Mouse (Mus musculus): ENCODE data around the gene Tenm4. TPM values are rescaled to one million over a fixed set of nuclear protein-coding genes. Genes with fewer than 3 reads are reported as not detected.

Gene Tenm4
- polyA plus RNA-seq, 1 experiment from 2014 or later, result 41.4 TPM

DNA sequence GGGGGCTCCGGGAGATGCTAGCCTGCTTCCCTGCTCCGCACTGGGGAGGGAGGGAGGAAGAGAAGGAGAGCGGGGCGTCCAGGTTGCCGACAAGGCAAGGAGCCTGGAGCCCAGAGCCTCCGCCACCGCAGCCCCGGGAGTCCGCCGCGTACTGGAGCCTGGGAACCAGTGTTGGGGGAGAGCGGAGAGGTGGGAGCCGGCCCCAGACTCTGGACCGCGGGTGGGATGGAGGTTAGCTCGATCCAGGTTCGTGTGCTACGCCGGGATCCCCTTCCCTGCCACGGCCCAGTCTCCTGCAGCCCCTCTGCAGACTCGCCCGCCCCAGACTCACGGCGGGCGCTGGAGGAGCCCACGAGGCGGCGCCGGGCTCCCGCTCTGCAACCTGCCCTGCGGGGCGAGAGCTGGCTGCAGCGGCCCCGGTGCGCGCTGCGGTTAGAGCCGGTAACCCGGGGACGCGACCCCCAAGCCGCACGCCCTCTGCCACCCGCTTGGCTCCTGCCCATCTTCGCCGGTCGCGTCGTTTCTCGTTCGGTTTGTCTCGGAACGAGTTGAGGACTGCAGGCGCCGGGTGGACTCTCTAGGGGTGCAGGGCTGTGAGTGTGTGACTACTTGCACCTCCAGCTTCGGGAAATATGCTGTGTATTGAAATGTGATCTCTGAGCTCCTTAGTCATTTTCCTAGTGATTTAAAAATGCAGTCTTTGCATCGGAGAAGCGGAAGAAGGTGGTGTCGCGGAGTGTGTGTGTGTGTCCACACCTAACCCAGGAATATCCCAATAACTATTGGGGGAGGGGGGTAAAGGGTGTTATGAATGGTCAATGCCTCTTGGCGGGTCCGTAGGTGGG is 39.7 kb downstream of the Tenm4 start:
- Histone ChIP-seq H3K4me1 (ENCODE audit: control insufficient read depth, insufficient read depth, low read length) (peaks cover 17% of the 10 kb centered on the region), H3K4me3 (ENCODE audit: low read depth, low read length) (peak overlapping the region; percentile 85), H3K9ac (ENCODE audit: low read depth, low read length) (peak overlapping the region; percentile 97), H3K36me3 (ENCODE audit: control insufficient read depth, insufficient read depth, low read length) (no peaks in the 10 kb centered on the region), H3K4me2 (ENCODE audit: low read length) (peak overlapping the region; percentile 91), H3K9me3 (replicated peaks; ENCODE audit: control insufficient read depth, low read length, poor library complexity, severe bottlenecking) (no peaks in the 10 kb centered on the region; the same call in 1 of the 2 replicates), H3K27me3 (ENCODE audit: control insufficient read depth, insufficient read depth, low read depth, low read length) (no peaks in the 10 kb centered on the region; the same call in 1 of the 2 replicates), H3K27ac (ENCODE audit: low read length) (peak overlapping the region; percentile 98)
- peak; percentile 74 for ATAC-seq
- under 1% methylated on average over 53 of the region's 62 CpGs for WGBS

DNA sequence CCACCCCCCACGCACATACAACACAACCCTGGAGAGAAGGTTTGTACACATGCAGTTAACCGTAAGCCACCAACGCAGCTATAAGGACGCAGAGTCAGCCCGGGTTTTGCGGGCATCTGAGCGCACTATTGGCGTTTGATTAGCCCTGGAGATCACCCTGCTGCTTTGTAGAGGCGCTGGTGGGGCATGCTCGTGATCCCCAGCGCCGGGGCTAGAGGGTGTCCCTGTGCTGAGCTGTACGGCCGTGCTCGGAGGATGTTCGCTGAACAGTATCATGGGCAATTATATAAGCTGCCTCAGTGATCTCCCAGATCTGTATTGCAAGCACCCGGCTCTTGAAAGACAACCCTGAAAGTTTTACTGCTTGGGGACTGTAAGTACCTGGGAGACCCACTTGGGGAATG is 40.6 kb downstream of the Tenm4 start:
- under 1% methylated on average over 17 of the region's 17 CpGs for WGBS

DNA sequence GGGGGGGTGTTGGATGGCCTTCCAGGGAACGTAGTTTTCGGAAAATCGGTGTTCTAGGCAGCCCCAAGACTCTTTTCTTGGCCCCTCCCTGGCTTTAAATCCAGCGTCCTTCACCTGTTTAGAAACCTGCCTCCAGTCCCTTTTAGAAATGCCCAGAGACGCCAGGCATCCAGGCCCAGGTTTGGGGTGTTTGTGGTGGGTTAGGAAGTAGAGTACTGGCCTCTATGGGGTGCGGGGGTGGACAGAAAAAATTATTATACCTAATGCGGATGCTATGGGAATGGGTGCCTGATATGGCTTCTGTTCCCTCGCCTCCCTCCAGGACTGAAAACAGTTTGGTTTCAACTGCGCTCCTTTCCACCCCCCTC is 41.2 kb downstream of the Tenm4 start:
- Histone ChIP-seq H3K27me3 (ENCODE audit: control insufficient read depth, insufficient read depth, low read depth, low read length) (no peaks in the 10 kb centered on the region; the same call in 1 of the 2 replicates), H3K4me3 (ENCODE audit: low read depth, low read length) (peak overlapping the region; percentile 85), H3K4me2 (ENCODE audit: low read length) (peak overlapping the region; percentile 91), H3K27ac (ENCODE audit: low read length) (peak overlapping the region; percentile 98), H3K9ac (ENCODE audit: low read depth, low read length) (peak overlapping the region; percentile 97), H3K9me3 (replicated peaks; ENCODE audit: control insufficient read depth, low read length, poor library complexity, severe bottlenecking) (no peaks in the 10 kb centered on the region; the same call in 1 of the 2 replicates), H3K4me1 (ENCODE audit: control insufficient read depth, insufficient read depth, low read length) (peaks cover 17% of the 10 kb centered on the region), H3K36me3 (ENCODE audit: control insufficient read depth, insufficient read depth, low read length) (no peaks in the 10 kb centered on the region)
- ATAC-seq, result no peak
- WGBS, result under 1% methylated on average over 9 of the region's 9 CpGs

More for the DNA sequence above, 40.6 kb downstream of the Tenm4 start:
- H3K9me3 ChIP-seq (replicated peaks; ENCODE audit: control insufficient read depth, low read length, poor library complexity, severe bottlenecking), result no peaks in the 10 kb centered on the region; the same call in 1 of the 2 replicates
- peak overlapping the region; percentile 97 for H3K9ac ChIP-seq (ENCODE audit: low read depth, low read length)
- peak overlapping the region; percentile 85 for H3K4me3 ChIP-seq (ENCODE audit: low read depth, low read length)
- H3K36me3 ChIP-seq (ENCODE audit: control insufficient read depth, insufficient read depth, low read length), result no peaks in the 10 kb centered on the region
- no peaks in the 10 kb centered on the region; the same call in 1 of the 2 replicates for H3K27me3 ChIP-seq (ENCODE audit: control insufficient read depth, insufficient read depth, low read depth, low read length)
- peak overlapping the region; percentile 98 for H3K27ac ChIP-seq (ENCODE audit: low read length)
- peaks cover 17% of the 10 kb centered on the region for H3K4me1 ChIP-seq (ENCODE audit: control insufficient read depth, insufficient read depth, low read length)
- ATAC-seq, result no peak
- peak overlapping the region; percentile 91 for H3K4me2 ChIP-seq (ENCODE audit: low read length)

DNA sequence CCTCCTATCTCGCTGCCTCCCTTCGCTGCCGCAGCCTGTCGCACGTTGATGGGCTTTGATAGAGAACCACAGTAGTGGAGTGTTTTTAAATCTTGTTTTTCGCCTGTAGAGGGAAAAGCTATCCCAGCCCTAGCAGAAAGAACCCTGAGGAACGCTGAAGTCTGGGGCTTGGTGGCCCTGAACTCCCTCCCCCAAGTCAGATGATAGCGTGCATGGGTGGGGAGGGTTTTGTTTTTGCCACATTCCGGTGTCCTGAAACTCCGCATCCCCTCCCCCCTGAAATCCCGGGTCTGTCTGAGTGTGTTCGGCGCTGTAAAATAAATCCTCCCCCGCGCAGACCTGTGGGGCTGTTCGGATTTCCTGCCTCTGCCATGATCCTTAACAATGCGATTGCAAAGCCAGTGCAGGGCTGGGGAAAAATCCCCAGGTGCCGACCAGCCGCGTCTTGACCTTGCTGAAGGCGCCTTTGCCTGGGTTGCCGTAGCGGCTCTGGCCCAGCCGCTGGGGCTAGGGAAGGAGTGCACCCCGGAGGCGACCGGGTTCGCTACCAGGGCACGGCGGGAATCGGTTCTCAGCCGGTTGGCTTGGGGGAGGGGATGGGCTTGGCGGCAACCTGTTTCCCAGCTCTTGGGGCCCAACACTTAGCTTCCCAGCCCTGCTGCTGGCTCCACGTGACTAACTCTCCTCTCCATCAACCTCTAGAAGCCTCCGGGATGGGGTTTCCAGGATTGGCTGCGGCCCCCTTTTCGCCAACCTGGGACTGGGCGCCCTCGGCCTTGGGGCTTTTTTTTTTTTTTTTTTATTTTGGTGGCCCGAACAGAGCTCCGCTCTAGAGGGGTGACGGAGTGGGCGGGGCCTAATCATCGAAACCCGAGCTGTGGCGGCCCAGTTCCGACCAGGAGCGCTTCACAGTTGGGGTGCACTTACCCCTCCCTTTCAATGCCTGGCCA is 41.8 kb downstream of the Tenm4 start:
- no peaks in the 10 kb centered on the region; the same call in 1 of the 2 replicates for H3K27me3 ChIP-seq (ENCODE audit: control insufficient read depth, insufficient read depth, low read depth, low read length)
- H3K27ac ChIP-seq (ENCODE audit: low read length), result peak overlapping the region; percentile 98
- peak overlapping the region; percentile 91 for H3K4me2 ChIP-seq (ENCODE audit: low read length)
- no peaks in the 10 kb centered on the region; the same call in 1 of the 2 replicates for H3K9me3 ChIP-seq (replicated peaks; ENCODE audit: control insufficient read depth, low read length, poor library complexity, severe bottlenecking)
- peaks cover 17% of the 10 kb centered on the region for H3K4me1 ChIP-seq (ENCODE audit: control insufficient read depth, insufficient read depth, low read length)
- peak overlapping the region; percentile 85 for H3K4me3 ChIP-seq (ENCODE audit: low read depth, low read length)
- H3K9ac ChIP-seq (ENCODE audit: low read depth, low read length), result peak overlapping the region; percentile 97
- WGBS, result under 1% methylated on average over 47 of the region's 48 CpGs
- H3K36me3 ChIP-seq (ENCODE audit: control insufficient read depth, insufficient read depth, low read length), result no peaks in the 10 kb centered on the region
- peak; percentile 14 for ATAC-seq

DNA sequence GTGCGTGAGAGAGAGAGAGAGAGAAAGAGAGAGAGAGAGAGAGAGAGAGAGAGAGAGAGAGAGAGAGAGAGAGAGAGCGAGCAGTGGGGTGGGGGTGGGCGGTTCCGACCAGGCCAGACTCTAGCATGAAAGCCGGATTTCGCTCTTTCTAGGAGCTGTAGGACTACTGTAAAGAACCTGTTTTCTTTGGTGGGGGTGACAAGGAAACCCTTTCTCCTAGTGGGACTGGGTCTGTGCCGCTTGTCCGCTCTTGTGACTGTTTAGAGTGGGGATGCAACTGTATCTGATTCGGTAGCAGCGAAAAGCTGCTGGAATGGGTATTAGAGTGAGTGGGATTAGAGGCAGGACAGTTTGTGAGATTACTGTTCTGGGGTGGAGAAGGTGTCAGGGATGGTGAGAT is 42.7 kb downstream of the Tenm4 start:
- Histone ChIP-seq H3K4me1 (ENCODE audit: control insufficient read depth, insufficient read depth, low read length) (peaks cover 17% of the 10 kb centered on the region), H3K4me2 (ENCODE audit: low read length) (peak overlapping the region; percentile 91), H3K4me3 (ENCODE audit: low read depth, low read length) (peak overlapping the region; percentile 85), H3K9me3 (replicated peaks; ENCODE audit: control insufficient read depth, low read length, poor library complexity, severe bottlenecking) (no peaks in the 10 kb centered on the region; the same call in 1 of the 2 replicates), H3K27me3 (ENCODE audit: control insufficient read depth, insufficient read depth, low read depth, low read length) (no peaks in the 10 kb centered on the region; the same call in 1 of the 2 replicates), H3K36me3 (ENCODE audit: control insufficient read depth, insufficient read depth, low read length) (no peaks in the 10 kb centered on the region), H3K9ac (ENCODE audit: low read depth, low read length) (peak overlapping the region; percentile 97; the same call in 1 of the 2 replicates), H3K27ac (ENCODE audit: low read length) (peak overlapping the region; percentile 2; the same call in 1 of the 2 replicates)
- ATAC-seq, result no peak
- 9% methylated on average over 9 of the region's 10 CpGs for WGBS

DNA sequence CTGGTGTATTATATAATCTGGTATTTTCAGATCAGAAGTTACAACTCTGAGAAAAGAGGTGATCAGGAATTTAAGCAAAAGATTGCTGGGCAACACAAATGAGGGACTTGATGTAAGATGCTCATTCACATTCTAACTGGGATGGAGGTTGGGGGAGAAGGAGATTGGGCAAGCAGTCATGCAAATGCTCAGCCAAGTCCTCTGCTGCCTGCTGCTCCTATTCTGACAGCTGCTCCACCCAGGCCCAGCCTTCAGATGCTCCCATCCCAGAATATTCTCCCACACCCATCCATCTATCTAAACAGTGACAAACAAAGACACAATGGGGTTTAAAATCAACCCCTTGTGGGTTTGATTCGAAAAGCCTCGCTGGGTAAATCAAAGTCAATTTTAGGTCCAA is 43.8 kb downstream of the Tenm4 start:
- 37% methylated on average over 2 of the region's 2 CpGs for WGBS
- Histone ChIP-seq H3K4me1 (ENCODE audit: control insufficient read depth, insufficient read depth, low read length) (peaks cover 9% of the 10 kb centered on the region), H3K9ac (ENCODE audit: low read depth, low read length) (no peak overlapping the region), H3K36me3 (ENCODE audit: control insufficient read depth, insufficient read depth, low read length) (no peaks in the 10 kb centered on the region), H3K4me3 (ENCODE audit: low read depth, low read length) (no peak overlapping the region), H3K4me2 (ENCODE audit: low read length) (peak overlapping the region; percentile 1; the same call in 1 of the 2 replicates), H3K9me3 (replicated peaks; ENCODE audit: control insufficient read depth, low read length, poor library complexity, severe bottlenecking) (no peaks in the 10 kb centered on the region), H3K27ac (ENCODE audit: low read length) (no peak overlapping the region), H3K27me3 (ENCODE audit: control insufficient read depth, insufficient read depth, low read depth, low read length) (no peaks in the 10 kb centered on the region)
- no peak for ATAC-seq

DNA sequence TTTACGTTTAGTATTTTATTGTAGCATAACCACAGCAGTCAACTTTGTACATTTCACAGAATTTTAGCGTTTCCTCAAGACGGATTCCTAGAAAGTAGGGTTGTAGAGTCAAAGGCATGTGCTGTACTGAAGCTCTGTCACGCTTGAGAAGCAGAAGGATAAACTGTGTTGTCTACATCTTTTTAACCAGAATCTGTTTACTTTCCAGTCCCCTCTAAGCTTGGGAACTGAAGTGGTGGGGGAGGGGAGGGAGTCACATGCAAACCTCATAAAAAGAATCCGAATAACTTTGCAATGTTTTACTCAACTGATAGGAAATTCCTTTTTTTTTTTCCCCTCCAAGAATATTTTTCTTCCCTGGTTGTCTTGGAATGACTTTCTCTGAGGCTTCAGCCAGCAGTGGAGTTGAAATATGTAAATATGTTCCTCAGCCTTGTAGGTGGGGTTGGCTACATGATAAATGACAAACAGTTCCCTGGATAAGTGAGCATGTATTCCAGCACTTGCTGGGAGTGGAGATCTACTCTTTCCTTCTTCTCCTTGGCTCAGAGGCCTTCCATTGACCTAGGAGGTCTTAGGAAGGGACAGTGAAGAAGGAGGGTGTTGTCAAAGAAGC is 45.0 kb downstream of the Tenm4 start:
- WGBS, result 75% methylated on average over 5 of the region's 5 CpGs
- Histone ChIP-seq H3K9me3 (replicated peaks; ENCODE audit: control insufficient read depth, low read length, poor library complexity, severe bottlenecking) (no peaks in the 10 kb centered on the region), H3K9ac (ENCODE audit: low read depth, low read length) (no peak overlapping the region), H3K27ac (ENCODE audit: low read length) (no peak overlapping the region), H3K4me1 (ENCODE audit: control insufficient read depth, insufficient read depth, low read length) (peaks cover 9% of the 10 kb centered on the region), H3K4me3 (ENCODE audit: low read depth, low read length) (no peak overlapping the region), H3K4me2 (ENCODE audit: low read length) (no peak overlapping the region), H3K36me3 (ENCODE audit: control insufficient read depth, insufficient read depth, low read length) (no peaks in the 10 kb centered on the region), H3K27me3 (ENCODE audit: control insufficient read depth, insufficient read depth, low read depth, low read length) (no peaks in the 10 kb centered on the region)
- no peak for ATAC-seq

DNA sequence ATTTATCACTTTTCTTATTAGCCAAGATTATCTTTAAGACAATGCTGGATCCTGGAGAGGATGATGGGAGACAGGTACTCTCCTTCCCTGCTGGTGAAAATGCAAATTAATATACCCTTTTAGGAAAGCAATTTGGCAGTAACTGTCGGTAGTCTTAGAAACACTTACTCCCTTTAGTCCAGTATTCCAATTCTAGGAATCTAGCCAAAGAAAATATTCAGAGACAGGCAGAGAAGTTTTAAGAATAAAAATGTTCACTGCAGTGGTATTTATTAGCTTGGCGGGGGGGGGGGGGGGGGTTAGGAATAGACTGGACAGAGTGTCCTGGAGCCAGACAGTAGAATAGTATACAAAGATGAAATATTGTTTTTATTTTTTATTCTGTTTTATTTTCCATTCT is 48.3 kb downstream of the Tenm4 start:
- Histone ChIP-seq H3K9ac (ENCODE audit: low read depth, low read length) (no peak overlapping the region), H3K4me3 (ENCODE audit: low read depth, low read length) (no peak overlapping the region), H3K4me1 (ENCODE audit: control insufficient read depth, insufficient read depth, low read length) (no peaks in the 10 kb centered on the region), H3K9me3 (replicated peaks; ENCODE audit: control insufficient read depth, low read length, poor library complexity, severe bottlenecking) (no peaks in the 10 kb centered on the region), H3K4me2 (ENCODE audit: low read length) (no peak overlapping the region), H3K27ac (ENCODE audit: low read length) (no peak overlapping the region), H3K36me3 (ENCODE audit: control insufficient read depth, insufficient read depth, low read length) (no peaks in the 10 kb centered on the region), H3K27me3 (ENCODE audit: control insufficient read depth, insufficient read depth, low read depth, low read length) (no peaks in the 10 kb centered on the region)
- ATAC-seq, result no peak
- 80% methylated on average over 2 of the region's 2 CpGs for WGBS
